Mouse (Mus musculus) stomach, embryonic 15.5 days (tissue): ENCODE measurements around the gene Cep85l. TPM values are rescaled to one million over a fixed set of nuclear protein-coding genes. Genes with fewer than 3 reads are reported as not detected.

Experiments
- ATAC-seq: fragments of 200-750 bp; cut with Nextera tagmentation; 2 replicates; pipeline ENCODE4 v1.8.0; 2017; ENCODE audit warnings: low read depth, moderate number of reproducible peaks, moderate TSS enrichment; ENCODE audit not compliant: insufficient read depth, low FRiP score
- H3K27ac ChIP-seq: fragments of 300-500 bp; sonication (generic); 2 replicates; pipeline ENCODE4 v1.5.1; 2015; ENCODE audit warnings: mild to moderate bottlenecking, inconsistent platforms
- H3K27me3 ChIP-seq: fragments of 300-500 bp; sonication (generic); replicated peaks from 2 replicates; pipeline ENCODE4 v1.6.1; 2015; ENCODE audit warnings: inconsistent platforms
- H3K36me3 ChIP-seq: fragments of 300-500 bp; sonication (generic); 2 replicates; pipeline ENCODE4 v1.6.1; 2015; ENCODE audit warnings: inconsistent platforms
- H3K4me1 ChIP-seq: fragments of 300-500 bp; sonication (generic); 2 replicates; pipeline ENCODE4 v1.6.1; 2015; ENCODE audit warnings: inconsistent platforms
- H3K4me2 ChIP-seq: fragments of 300-500 bp; sonication (generic); 2 replicates; pipeline ENCODE4 v1.6.1; 2015; ENCODE audit warnings: mild to moderate bottlenecking, inconsistent platforms
- H3K4me3 ChIP-seq: fragments of 300-500 bp; sonication (generic); replicated peaks from 2 replicates; pipeline ENCODE4 v1.5.1; 2015; ENCODE audit warnings: inconsistent platforms
- H3K9ac ChIP-seq: fragments of 300-500 bp; sonication (generic); 2 replicates; pipeline ENCODE4 v1.6.1; 2015; ENCODE audit warnings: inconsistent platforms
- H3K9me3 ChIP-seq: fragments of 300-500 bp; sonication (generic); 2 replicates; pipeline ENCODE4 v1.6.1; 2016; ENCODE audit warnings: inconsistent platforms
- WGBS: fragments of 180-500 bp; shearing (Covaris S2); methylation state at CpG from one replicate; pipeline ENCODE4 v1.1.7; 2015; 5-methylcytosine and 5-hydroxymethylcytosine counted together
- polyA plus RNA-seq: library from polyadenylated mRNA; unstranded; fragments of >200 nt; fragmentation: Nextera tagmentation; extraction: Ambion mirVana; gene quantifications from 2 replicates; pipeline ENCODE4 v1.2.1, GENCODE M21; 2015

Gene Cep85l
- polyA plus RNA-seq, 1 experiment from 2014 or later = 5.1 TPM

GRCm38 (mm10) chr10:53414092-53415085, 34.6 kb upstream of the Cep85l start:
- Histone ChIP-seq H3K4me2 (no peak overlapping the region), H3K27ac (peak overlapping the region; percentile 71), H3K27me3 (no peaks in the 10 kb centered on the region), H3K9ac (no peak overlapping the region), H3K4me1 (0 out of 2 replicates have a peak, but pooled peaks cover 3% of the 10 kb centered on the region), H3K4me3 (no peak overlapping the region), H3K36me3 (no peaks in the 10 kb centered on the region), H3K9me3 (no peaks in the 10 kb centered on the region)
- 29% methylated on average over 6 of the region's 6 CpGs for WGBS
- peak; percentile 82 for ATAC-seq

- no peak for ATAC-seq
- H3K27me3 ChIP-seq = no peaks in the 10 kb centered on the region
These were observed 33.2 kb upstream of the Cep85l start for GRCm38 (mm10) chr10:53412936-53413335.

GRCm38 (mm10) chr10:53412165-53412564, 32.4 kb upstream of the Cep85l start:
- Histone ChIP-seq H3K27me3 (no peaks in the 10 kb centered on the region), H3K27ac (no peak overlapping the region), H3K4me3 (no peak overlapping the region), H3K4me1 (0 out of 2 replicates have a peak, but pooled peaks cover 3% of the 10 kb centered on the region), H3K36me3 (no peaks in the 10 kb centered on the region), H3K9ac (no peak overlapping the region), H3K9me3 (no peaks in the 10 kb centered on the region), H3K4me2 (no peak overlapping the region)
- ATAC-seq = no peak
- WGBS = 70% methylated on average over 2 of the region's 2 CpGs

More at GRCm38 (mm10) chr10:53412936-53413335, 33.2 kb upstream of the Cep85l start:
- H3K27ac ChIP-seq = 0 out of 2 replicates have a peak overlapping the region, but pooled peaks have one; percentile 4
- WGBS = 89% methylated on average over 3 of the region's 3 CpGs
- H3K9ac ChIP-seq = no peak overlapping the region
- H3K4me3 ChIP-seq = no peak overlapping the region
- 0 out of 2 replicates have a peak, but pooled peaks cover 3% of the 10 kb centered on the region for H3K4me1 ChIP-seq
- no peak overlapping the region for H3K4me2 ChIP-seq
- H3K9me3 ChIP-seq = no peaks in the 10 kb centered on the region
- no peaks in the 10 kb centered on the region for H3K36me3 ChIP-seq

- H3K9me3 ChIP-seq = no peaks in the 10 kb centered on the region
- no peak overlapping the region for H3K27ac ChIP-seq
- WGBS = 48% methylated on average over 2 of the region's 2 CpGs
- no peak for ATAC-seq
- H3K9ac ChIP-seq = no peak overlapping the region
- no peak overlapping the region for H3K4me3 ChIP-seq
- H3K27me3 ChIP-seq = no peaks in the 10 kb centered on the region
- H3K36me3 ChIP-seq = no peaks in the 10 kb centered on the region
- 0 out of 2 replicates have a peak, but pooled peaks cover 3% of the 10 kb centered on the region for H3K4me1 ChIP-seq
- H3K4me2 ChIP-seq = no peak overlapping the region
These were observed 31.1 kb upstream of the Cep85l start for GRCm38 (mm10) chr10:53410831-53411230.

GRCm38 (mm10) chr10:53407422-53407821, 27.7 kb upstream of the Cep85l start:
- Histone ChIP-seq H3K36me3 (no peaks in the 10 kb centered on the region), H3K27me3 (no peaks in the 10 kb centered on the region), H3K4me2 (no peak overlapping the region), H3K27ac (no peak overlapping the region), H3K4me1 (no peaks in the 10 kb centered on the region), H3K4me3 (no peak overlapping the region), H3K9me3 (no peaks in the 10 kb centered on the region), H3K9ac (no peak overlapping the region)
- ATAC-seq = no peak
- 89% methylated on average over 4 of the region's 4 CpGs for whole genome bisulfite sequencing

GRCm38 (mm10) chr10:53406845-53407244, 27.1 kb upstream of the Cep85l start:
- no peak for ATAC-seq
- Histone ChIP-seq H3K9me3 (no peaks in the 10 kb centered on the region), H3K27me3 (no peaks in the 10 kb centered on the region), H3K4me1 (no peaks in the 10 kb centered on the region), H3K36me3 (no peaks in the 10 kb centered on the region), H3K4me3 (no peak overlapping the region), H3K9ac (no peak overlapping the region), H3K4me2 (no peak overlapping the region), H3K27ac (no peak overlapping the region)
- 79% methylated on average over 2 of the region's 2 CpGs for WGBS

GRCm38 (mm10) chr10:53402293-53402692, 22.5 kb upstream of the Cep85l start:
- no peak for ATAC-seq
- Histone ChIP-seq H3K4me3 (no peak overlapping the region), H3K27ac (no peak overlapping the region), H3K9ac (no peak overlapping the region), H3K4me2 (no peak overlapping the region), H3K4me1 (0 out of 2 replicates have a peak, but pooled peaks cover 3% of the 10 kb centered on the region), H3K36me3 (no peaks in the 10 kb centered on the region), H3K9me3 (no peaks in the 10 kb centered on the region), H3K27me3 (no peaks in the 10 kb centered on the region)

GRCm38 (mm10) chr10:53399053-53399452, 19.3 kb upstream of the Cep85l start:
- WGBS = 42% methylated on average over 3 of the region's 3 CpGs
- H3K4me3 ChIP-seq = no peak overlapping the region

GRCm38 (mm10) chr10:53398540-53398902, 18.8 kb upstream of the Cep85l start:
- Histone ChIP-seq H3K4me3 (peak overlapping the region; percentile 20; the same call in 1 of the 2 replicates), H3K4me1 (0 out of 2 replicates have a peak, but pooled peaks cover 3% of the 10 kb centered on the region), H3K9me3 (no peaks in the 10 kb centered on the region), H3K4me2 (peak overlapping the region; percentile 43), H3K27ac (peak overlapping the region; percentile 82), H3K36me3 (no peaks in the 10 kb centered on the region), H3K27me3 (no peaks in the 10 kb centered on the region), H3K9ac (no peak overlapping the region)
- peak; percentile 71; the same call in 1 of the 2 replicates for ATAC-seq
- WGBS = 5% methylated on average over 9 of the region's 9 CpGs

More at GRCm38 (mm10) chr10:53399053-53399452, 19.3 kb upstream of the Cep85l start:
- Histone ChIP-seq H3K9me3 (no peaks in the 10 kb centered on the region), H3K36me3 (no peaks in the 10 kb centered on the region), H3K27ac (peak overlapping the region; percentile 82; the same call in 1 of the 2 replicates), H3K4me2 (peak overlapping the region; percentile 43; the same call in 1 of the 2 replicates), H3K4me1 (0 out of 2 replicates have a peak, but pooled peaks cover 3% of the 10 kb centered on the region), H3K9ac (no peak overlapping the region), H3K27me3 (no peaks in the 10 kb centered on the region)
- ATAC-seq = no peak; the same call in 1 of the 2 replicates

- Histone ChIP-seq H3K9ac (no peak overlapping the region), H3K4me1 (0 out of 2 replicates have a peak, but pooled peaks cover 3% of the 10 kb centered on the region), H3K36me3 (no peaks in the 10 kb centered on the region), H3K27ac (peak overlapping the region; percentile 82), H3K4me2 (peak overlapping the region; percentile 43), H3K9me3 (no peaks in the 10 kb centered on the region), H3K27me3 (no peaks in the 10 kb centered on the region), H3K4me3 (peak overlapping the region; percentile 20; the same call in 1 of the 2 replicates)
- WGBS = 38% methylated on average over 10 of the region's 10 CpGs
- ATAC-seq = peak; percentile 40; the same call in 1 of the 2 replicates
These were observed 18.2 kb upstream of the Cep85l start for GRCm38 (mm10) chr10:53397846-53398539.

GRCm38 (mm10) chr10:53394923-53395629, 15.3 kb upstream of the Cep85l start:
- 0 out of 2 replicates have a peak, but pooled peaks cover 3% of the 10 kb centered on the region for H3K4me1 ChIP-seq
- 71% methylated on average over 9 of the region's 9 CpGs for WGBS
- no peak overlapping the region for H3K4me2 ChIP-seq
- no peak for ATAC-seq
- H3K27ac ChIP-seq = no peak overlapping the region
- H3K27me3 ChIP-seq = no peaks in the 10 kb centered on the region
- H3K36me3 ChIP-seq = no peaks in the 10 kb centered on the region
- no peak overlapping the region for H3K9ac ChIP-seq
- H3K4me3 ChIP-seq = no peak overlapping the region
- no peaks in the 10 kb centered on the region for H3K9me3 ChIP-seq
